8 mouse cellular contexts compared by ENCODE assay signal in the genomic region with DNA sequence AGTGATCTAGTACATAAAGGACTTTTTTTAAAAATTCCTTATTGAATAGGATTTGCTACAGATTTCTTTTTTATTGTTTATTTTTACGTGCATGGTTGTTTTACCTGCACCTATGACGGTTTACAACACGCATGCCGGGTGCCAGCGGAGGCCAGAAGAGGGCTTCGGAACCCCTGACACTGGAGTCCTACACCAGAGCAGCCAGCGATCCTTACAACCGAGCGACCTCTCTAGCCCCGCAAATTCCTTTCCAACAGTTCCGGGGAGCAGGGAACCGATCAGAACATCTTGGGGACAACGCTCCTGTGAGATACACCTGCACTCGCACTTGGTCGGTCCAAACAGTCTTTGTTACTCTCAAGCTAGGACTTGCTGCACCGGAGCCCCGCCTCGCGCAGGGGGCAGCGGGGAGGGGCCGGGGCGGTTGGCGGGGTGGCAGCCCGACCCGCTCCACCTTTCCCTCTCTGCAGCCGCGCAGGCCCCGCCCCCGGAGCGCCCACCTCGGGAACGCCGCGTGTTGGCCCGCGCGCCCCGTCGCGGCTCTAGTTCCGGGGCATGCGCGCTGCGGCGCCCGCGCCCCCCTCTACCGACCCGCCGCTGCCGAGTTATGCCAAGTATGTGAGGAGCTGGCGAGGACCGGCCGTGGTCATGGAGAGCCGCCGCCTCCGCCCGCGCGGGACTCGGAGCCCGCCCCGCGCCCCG. TPM values are rescaled to one million over a fixed set of nuclear protein-coding genes. Genes with fewer than 3 reads are reported as not detected.
A peak's percentile ranks its signal among the peaks of the same experiment; 100 is the strongest.
DNase-seq lines count a peak whose midpoint lies in the region; ATAC-seq lines count a peak whose summit lies in the region.

A gene (plus strand): TSS at position 603 of the 702 bp plus-strand sequence.

- H3K4me1 ChIP-seq in forebrain, embryonic 13.5 days = peaks cover 16% of the 10 kb centered on the region
- peaks cover 2% of the 10 kb centered on the region; the same call in 1 of the 2 replicates for H3K4me1 ChIP-seq in liver, embryonic 16.5 days (ENCODE audit: control insufficient read depth, low read depth, low read length)
- H3K4me1 ChIP-seq in neural tube, embryonic 14.5 days (ENCODE audit: control insufficient read depth, insufficient read depth, low read length) = no peaks in the 10 kb centered on the region

- WGBS in forebrain, embryonic 13.5 days = under 1% methylated on average over 28 of the region's 65 CpGs
- under 1% methylated on average over 65 of the region's 65 CpGs for WGBS in liver, embryonic 16.5 days (ENCODE audit: insufficient replicate concordance)
- WGBS in neural tube, embryonic 14.5 days = under 1% methylated on average over 55 of the region's 65 CpGs

- no peaks in the 10 kb centered on the region for H3K9me3 ChIP-seq in forebrain, embryonic 13.5 days (replicated peaks)
- H3K9me3 ChIP-seq in liver, embryonic 16.5 days (replicated peaks; ENCODE audit: control insufficient read depth, low read length) = no peaks in the 10 kb centered on the region
- H3K9me3 ChIP-seq in neural tube, embryonic 14.5 days (ENCODE audit: control insufficient read depth, low read length) = no peaks in the 10 kb centered on the region

- H3K4me2 ChIP-seq in forebrain, embryonic 13.5 days = peak within 1 kb of the TSS; percentile 81
- peak within 1 kb of the TSS; percentile 68 for H3K4me2 ChIP-seq in liver, embryonic 16.5 days (ENCODE audit: low read depth, low read length)
- H3K4me2 ChIP-seq in neural tube, embryonic 14.5 days (ENCODE audit: low read depth, low read length) = peak within 1 kb of the TSS; percentile 76

- H3K27me3 ChIP-seq in forebrain, embryonic 13.5 days = peaks cover 27% of the 10 kb centered on the region
- H3K27me3 ChIP-seq in liver, embryonic 16.5 days (ENCODE audit: control insufficient read depth, insufficient read depth, low read depth, low read length) = peaks cover 30% of the 10 kb centered on the region
- peaks cover 17% of the 10 kb centered on the region for H3K27me3 ChIP-seq in neural tube, embryonic 14.5 days (ENCODE audit: control insufficient read depth, insufficient read depth, low read length)

- H3K9ac ChIP-seq in forebrain, embryonic 13.5 days = peak within 1 kb of the TSS; percentile 70
- H3K9ac ChIP-seq in liver, embryonic 16.5 days (ENCODE audit: low read depth, low read length) = peak within 1 kb of the TSS; percentile 58
- peak within 1 kb of the TSS; percentile 67 for H3K9ac ChIP-seq in neural tube, embryonic 14.5 days (replicated peaks; ENCODE audit: low read depth, low read length)

- H3K4me3 ChIP-seq in forebrain, embryonic 13.5 days = peak within 1 kb of the TSS; percentile 67
- peak within 1 kb of the TSS; percentile 61 for H3K4me3 ChIP-seq in liver, embryonic 16.5 days (ENCODE audit: low read depth, low read length)
- peak within 1 kb of the TSS; percentile 68 for H3K4me3 ChIP-seq in neural tube, embryonic 14.5 days (ENCODE audit: low read depth, low read length)

- intact Hi-C loops in heart, postnatal 14 days (cut with DNase I) = loop anchor here (5.0 kb wide), 2 partner anchors 35 to 55 kb away; no protein-coding TSS in a partner anchor

- no peaks in the 10 kb centered on the region for H3K36me3 ChIP-seq in forebrain, embryonic 13.5 days (ENCODE audit: poor library complexity, severe bottlenecking)
- no peaks in the 10 kb centered on the region for H3K36me3 ChIP-seq in liver, embryonic 16.5 days (ENCODE audit: control insufficient read depth, insufficient read depth)
- H3K36me3 ChIP-seq in neural tube, embryonic 14.5 days (ENCODE audit: control insufficient read depth, insufficient read depth, low read length) = no peaks in the 10 kb centered on the region

- H3K27ac ChIP-seq in forebrain, embryonic 13.5 days = peak within 1 kb of the TSS; percentile 25; the same call in 1 of the 2 replicates
- H3K27ac ChIP-seq in liver, embryonic 16.5 days (ENCODE audit: low read length) = peak within 1 kb of the TSS; percentile 87
- no peak within 1 kb of the TSS for H3K27ac ChIP-seq in neural tube, embryonic 14.5 days (ENCODE audit: low read depth, low read length)

- peak; percentile 92 for ATAC-seq in forebrain, embryonic 13.5 days
- ATAC-seq in liver, embryonic 16.5 days (ENCODE audit: low read depth) = peak; percentile 60
- peak; percentile 87 for ATAC-seq in neural tube, embryonic 14.5 days (ENCODE audit: low read depth)

- DNase-seq in CD4-positive helper T cell, adult 2 months (ENCODE audit: low read depth, low spot score) = peak; percentile 34
- DNase-seq in adrenal gland, postnatal 25 days = peak; percentile 82
- DNase-seq in heart, postnatal 14 days = peak; percentile 87 to 89
- peak; percentile 55 for DNase-seq in layer of hippocampus, adult 11-12 months (ENCODE audit: low spot score)
- peak; percentile 90 for DNase-seq in thymus, postnatal 25 days

RNA-seq across cellular contexts. Expression of the gene that starts here (rescaled TPM):
- total RNA-seq in adrenal gland, postnatal 25 days (2021) = 7.9 and 9.2 TPM in 2 replicates
- 0.59 and 0.88 TPM in 2 replicates for polyA plus RNA-seq in forebrain, embryonic 13.5 days (2015; fragmentation: Nextera tagmentation; extraction: Ambion mirVana)
- 10 to 100 TPM; 21.5 to 25.4 TPM for total RNA-seq in heart, postnatal 14 days (2021)
- 0.44 and 0.68 TPM in 2 replicates for polyA plus RNA-seq in liver, embryonic 16.5 days (2015; fragmentation: Nextera tagmentation; extraction: Ambion mirVana)
- 0.62 and 1.1 TPM in 2 replicates for polyA plus RNA-seq in neural tube, embryonic 14.5 days (2014; fragmentation: Nextera tagmentation; extraction: Ambion mirVana)

Comparison
In these comparisons a context has a peak if more than half of its experiments do, and no peak if none do; other contexts are left out.
1. Peak in ATAC-seq, H3K4me3 ChIP-seq, H3K27ac ChIP-seq, H3K9ac ChIP-seq and H3K4me2 ChIP-seq in forebrain, embryonic 13.5 days; RNA of the gene not detected or under 1 TPM.
2. Peak in ATAC-seq, H3K4me3 ChIP-seq, H3K27ac ChIP-seq, H3K9ac ChIP-seq and H3K4me2 ChIP-seq in liver, embryonic 16.5 days; RNA of the gene not detected or under 1 TPM.
3. DNase-seq: peak in every context shown above with its lines; median percentile 90 in thymus, postnatal 25 days; 88 in heart, postnatal 14 days; 82 in adrenal gland, postnatal 25 days; 55 in layer of hippocampus, adult 11-12 months; 34 in CD4-positive helper T cell, adult 2 months.